Mouse (Mus musculus) heart, embryonic 14.5 days (tissue): ENCODE results near the gene Zmynd15. TPM values are rescaled to one million over a fixed set of nuclear protein-coding genes. Genes with fewer than 3 reads are reported as not detected.

Source experiments
- ATAC-seq: fragments of 200-750 bp; cut with Nextera tagmentation; 2 replicates; pipeline ENCODE4 v1.8.0; 2017; ENCODE audit warnings: low read depth, moderate TSS enrichment; ENCODE audit not compliant: insufficient number of reproducible peaks, insufficient read depth, low FRiP score
- H3K27ac ChIP-seq, 2 experiments: fragments of 200-500 bp in 1 of 2; fragments of 300-500 bp in 1 of 2; sonication (generic) in 1 of 2; replicated peaks in 1 of 2; 2 replicates each; pipeline ENCODE4 v1.5.1; 2012 to 2014; ENCODE audit warnings: low read depth in 2 of 2, low read length in 2 of 2, control low read depth in 1 of 2, mild to moderate bottlenecking in 1 of 2, mixed read lengths in 1 of 2; ENCODE audit not compliant: control insufficient read depth in 1 of 2, insufficient read depth in 1 of 2
- H3K27me3 ChIP-seq: fragments of 300-500 bp; sonication (generic); 2 replicates; pipeline ENCODE4 v1.6.1; 2014; ENCODE audit warnings: mild to moderate bottlenecking, low read length, control low read depth; ENCODE audit not compliant: control insufficient read depth, insufficient read depth
- H3K36me3 ChIP-seq: fragments of 300-500 bp; sonication (generic); 2 replicates; pipeline ENCODE4 v1.6.1; 2014; ENCODE audit warnings: mild to moderate bottlenecking, control low read depth, low read length, mixed read lengths; ENCODE audit not compliant: control insufficient read depth, insufficient read depth
- H3K4me1 ChIP-seq, 2 experiments: fragments of 200-500 bp in 1 of 2; fragments of 300-500 bp in 1 of 2; sonication (generic) in 1 of 2; 2 replicates each; pipeline ENCODE4 v1.6.1; 2012 to 2014; ENCODE audit warnings: low read length in 2 of 2, control low read depth in 1 of 2, mixed read lengths in 1 of 2; ENCODE audit not compliant: control insufficient read depth in 2 of 2, insufficient read depth in 2 of 2
- H3K4me2 ChIP-seq: fragments of 300-500 bp; sonication (generic); 2 replicates; pipeline ENCODE4 v1.6.1; 2014; ENCODE audit warnings: mild to moderate bottlenecking, low read length
- H3K4me3 ChIP-seq, 2 experiments: fragments of 200-500 bp in 1 of 2; fragments of 300-500 bp in 1 of 2; sonication (generic) in 1 of 2; 2 replicates each; pipeline ENCODE4 v1.5.1; 2012 to 2014; ENCODE audit warnings: low read length in 2 of 2, mild to moderate bottlenecking in 2 of 2, control low read depth in 1 of 2, low read depth in 1 of 2, moderate library complexity in 1 of 2; ENCODE audit not compliant: control insufficient read depth in 1 of 2, insufficient read depth in 1 of 2
- H3K9ac ChIP-seq: fragments of 300-500 bp; sonication (generic); 2 replicates; pipeline ENCODE4 v1.6.1; 2014; ENCODE audit warnings: mild to moderate bottlenecking, low read length
- H3K9me3 ChIP-seq: fragments of 300-500 bp; sonication (generic); 2 replicates; pipeline ENCODE4 v1.6.1; 2016; ENCODE audit warnings: low read length, control low read depth; ENCODE audit not compliant: control insufficient read depth
- WGBS: fragments of 180-500 bp; shearing (Covaris S2); extraction: QIAGEN DNeasy Blood & Tissue Kit; methylation state at CpG from one replicate; pipeline ENCODE4 v1.1.7; 2014; 5-methylcytosine and 5-hydroxymethylcytosine counted together
- polyA plus RNA-seq: library from polyadenylated mRNA; unstranded; fragments of >200 nt; fragmentation: Nextera tagmentation; extraction: Ambion mirVana; gene quantifications from 2 replicates; pipeline ENCODE4 v1.2.1, GENCODE M21; 2014

Gene Zmynd15
- polyA plus RNA-seq, 1 experiment from 2014 or later: 0.95 TPM

- Histone ChIP-seq H3K4me3 (no peak overlapping the region), H3K27me3 (peaks cover 10% of the 10 kb centered on the region; the same call in 1 of the 2 replicates), H3K9ac (no peak overlapping the region), H3K9me3 (no peaks in the 10 kb centered on the region), H3K4me2 (no peak overlapping the region), H3K36me3 (no peaks in the 10 kb centered on the region), H3K27ac (no peak overlapping the region), H3K4me1 (0 out of 4 replicates have a peak, but pooled peaks cover 3 to 4% of the 10 kb centered on the region in 2 experiments)
- ATAC-seq: no peak
- WGBS: 66% methylated on average over 7 of the region's 7 CpGs
Measured at GRCm38 (mm10) chr11:70506962-70507515, 47.8 kb downstream of the Zmynd15 start.

GRCm38 (mm10) chr11:70509753-70510564, 50.7 kb downstream of the Zmynd15 start:
- H3K4me3 ChIP-seq: no peak overlapping the region
- no peak overlapping the region for H3K27ac ChIP-seq
- no peak for ATAC-seq
- H3K4me1 ChIP-seq: 0 out of 4 replicates have a peak, but pooled peaks cover 3 to 4% of the 10 kb centered on the region in 2 experiments
- H3K36me3 ChIP-seq: no peaks in the 10 kb centered on the region
- no peak overlapping the region; the same call in 1 of the 2 replicates for H3K9ac ChIP-seq
- 8% methylated on average over 19 of the region's 19 CpGs for WGBS
- no peak overlapping the region for H3K4me2 ChIP-seq
- H3K27me3 ChIP-seq: peaks cover 10% of the 10 kb centered on the region; the same call in 1 of the 2 replicates
- no peaks in the 10 kb centered on the region for H3K9me3 ChIP-seq

- Histone ChIP-seq H3K4me2 (no peak overlapping the region), H3K27me3 (peaks cover 10% of the 10 kb centered on the region; the same call in 1 of the 2 replicates), H3K9ac (no peak overlapping the region), H3K4me1 (0 out of 4 replicates have a peak, but pooled peaks cover 3 to 4% of the 10 kb centered on the region in 2 experiments), H3K4me3 (no peak overlapping the region), H3K9me3 (no peaks in the 10 kb centered on the region), H3K36me3 (no peaks in the 10 kb centered on the region), H3K27ac (no peak overlapping the region)
- WGBS: 65% methylated on average over 2 of the region's 2 CpGs
- ATAC-seq: no peak
Measured at GRCm38 (mm10) chr11:70511242-70511641, 52.0 kb downstream of the Zmynd15 start.

- no peak overlapping the region for H3K9ac ChIP-seq
- H3K9me3 ChIP-seq: no peaks in the 10 kb centered on the region
- ATAC-seq: no peak
- H3K27ac ChIP-seq: no peak overlapping the region
- H3K4me3 ChIP-seq: no peak overlapping the region
- 86% methylated on average over 7 of the region's 7 CpGs for WGBS
- H3K4me1 ChIP-seq: 0 out of 4 replicates have a peak, but pooled peaks cover 3 to 4% of the 10 kb centered on the region in 2 experiments
- H3K4me2 ChIP-seq: no peak overlapping the region
- peaks cover 10% of the 10 kb centered on the region; the same call in 1 of the 2 replicates for H3K27me3 ChIP-seq
- no peaks in the 10 kb centered on the region for H3K36me3 ChIP-seq
Measured at GRCm38 (mm10) chr11:70511825-70512224, 52.6 kb downstream of the Zmynd15 start.

- H3K9me3 ChIP-seq: no peaks in the 10 kb centered on the region
Measured at GRCm38 (mm10) chr11:70512709-70513342, 53.6 kb downstream of the Zmynd15 start.

GRCm38 (mm10) chr11:70513520-70513919, 54.3 kb downstream of the Zmynd15 start:
- Histone ChIP-seq H3K27ac (no peak overlapping the region), H3K27me3 (peaks cover 10% of the 10 kb centered on the region; the same call in 1 of the 2 replicates), H3K4me2 (no peak overlapping the region), H3K9ac (no peak overlapping the region), H3K4me1 (0 out of 4 replicates have a peak, but pooled peaks cover 3 to 4% of the 10 kb centered on the region in 2 experiments), H3K36me3 (no peaks in the 10 kb centered on the region), H3K4me3 (no peak overlapping the region), H3K9me3 (no peaks in the 10 kb centered on the region)
- 56% methylated on average over 11 of the region's 11 CpGs for WGBS
- ATAC-seq: no peak

More at GRCm38 (mm10) chr11:70512709-70513342, 53.6 kb downstream of the Zmynd15 start:
- ATAC-seq: no peak
- H3K27me3 ChIP-seq: peaks cover 10% of the 10 kb centered on the region; the same call in 1 of the 2 replicates
- H3K4me3 ChIP-seq: no peak overlapping the region
- H3K36me3 ChIP-seq: no peaks in the 10 kb centered on the region
- no peak overlapping the region for H3K27ac ChIP-seq
- H3K9ac ChIP-seq: no peak overlapping the region
- H3K4me1 ChIP-seq: 0 out of 4 replicates have a peak, but pooled peaks cover 3 to 4% of the 10 kb centered on the region in 2 experiments
- H3K4me2 ChIP-seq: no peak overlapping the region
- WGBS: 70% methylated on average over 7 of the region's 7 CpGs

- Histone ChIP-seq H3K36me3 (no peaks in the 10 kb centered on the region), H3K27me3 (peaks cover 10% of the 10 kb centered on the region; the same call in 1 of the 2 replicates), H3K4me1 (0 out of 4 replicates have a peak, but pooled peaks cover 3 to 4% of the 10 kb centered on the region in 2 experiments), H3K9me3 (no peaks in the 10 kb centered on the region), H3K4me2 (no peak within 1 kb of the TSS), H3K4me3 (no peak within 1 kb of the TSS), H3K9ac (no peak within 1 kb of the TSS), H3K27ac (no peak within 1 kb of the TSS)
- WGBS: 84% methylated on average over 7 of the region's 7 CpGs
- no peak for ATAC-seq
Measured at GRCm38 (mm10) chr11:70514288-70514687, 55.1 kb downstream of the Zmynd15 start, which contains the start of gene Vmo1. Gene Vmo1 (minus strand): TSS chr11:70514616.
